Mouse (Mus musculus) gastrocnemius, adult 8-10 months (tissue): ENCODE data around the gene Ciart. TPM values are rescaled to one million over a fixed set of nuclear protein-coding genes. Genes with fewer than 3 reads are reported as not detected.
"Not testable (repeated sequence)": the region's sequence is repeated elsewhere in the genome, so short reads cannot be mapped to it uniquely, and the experiment has no call there.

Source experiments
- DNase-seq, 2 experiments: peaks; one replicate each; pipeline ENCODE4 v3.0.0; 2022; ENCODE audit warnings: low spot score in 2 of 2
- total RNA-seq, 4 experiments: library from RNA; stranded (reverse); gene quantifications; 2 replicates each; pipeline ENCODE4 v1.2.4; 2022

Gene Ciart
- total RNA-seq = 10 to 100 TPM in 3 of 4 experiments, 1 to 10 TPM in 1; 9.4 to 22.7 (median 15.7) TPM

DNA sequence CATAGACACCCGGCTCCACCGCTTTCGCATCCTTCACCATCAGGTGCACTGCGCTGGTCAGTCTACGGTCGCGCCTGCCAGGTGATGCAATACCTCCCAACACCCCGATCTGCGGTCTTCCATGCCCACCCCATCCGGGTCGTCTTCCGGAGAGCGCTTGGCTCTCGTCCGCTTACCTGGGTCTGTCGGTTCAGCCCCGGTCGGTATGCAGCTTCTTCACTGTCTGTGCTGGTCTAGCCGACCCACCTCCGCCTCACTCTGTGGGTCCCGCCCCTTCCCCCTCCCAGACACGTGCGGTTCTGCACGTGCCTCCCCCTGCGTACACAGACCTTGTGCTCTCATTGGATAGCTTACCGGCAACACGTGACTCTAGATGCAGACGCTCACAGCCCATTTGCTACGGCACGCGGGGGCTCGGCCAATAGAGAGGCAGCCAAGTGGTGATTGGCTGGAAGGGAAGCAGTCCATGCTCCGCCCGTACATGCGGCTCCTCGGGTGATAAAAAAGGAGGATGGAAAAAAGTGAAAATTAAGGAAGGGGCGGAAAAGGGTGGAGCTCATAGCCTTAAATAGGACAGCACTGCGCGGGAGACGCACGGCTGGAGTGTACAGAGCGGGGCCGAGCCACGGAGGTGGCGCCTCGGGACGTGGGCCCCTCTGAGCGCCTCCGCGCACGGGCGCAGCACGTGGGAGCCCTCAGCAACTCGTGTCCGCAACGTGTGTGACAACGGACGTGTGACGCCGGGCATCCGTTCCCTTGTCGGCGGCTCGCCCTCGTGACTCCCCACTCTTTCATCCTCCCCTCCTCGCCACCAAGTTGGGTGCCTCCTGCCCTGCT, at the start of gene Ciart:
Gene Ciart, minus strand, starts transcription at position 273 of the 837 bp plus-strand sequence.
- DNase-seq = peak; percentile 92 to 96

DNA sequence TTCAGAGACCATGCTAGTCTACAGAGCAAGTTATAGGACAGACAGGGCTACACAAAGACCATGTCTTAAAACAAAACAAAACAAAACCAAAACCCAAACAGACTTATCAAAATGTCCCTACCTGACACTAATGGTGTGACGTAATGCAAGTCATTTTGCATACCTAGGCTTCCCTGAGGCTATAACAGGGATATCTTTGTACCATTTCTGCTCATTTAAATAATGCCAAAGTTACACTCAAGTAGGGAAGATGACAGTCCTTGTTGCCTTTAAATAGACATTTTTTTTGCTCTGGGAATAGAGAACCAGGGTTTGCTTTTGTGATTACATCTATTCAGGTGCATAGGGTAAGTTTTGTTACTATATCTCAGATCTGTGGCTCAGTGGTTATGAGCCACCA, 49.4 kb upstream of the Ciart start:
- no peak for DNase-seq

DNA sequence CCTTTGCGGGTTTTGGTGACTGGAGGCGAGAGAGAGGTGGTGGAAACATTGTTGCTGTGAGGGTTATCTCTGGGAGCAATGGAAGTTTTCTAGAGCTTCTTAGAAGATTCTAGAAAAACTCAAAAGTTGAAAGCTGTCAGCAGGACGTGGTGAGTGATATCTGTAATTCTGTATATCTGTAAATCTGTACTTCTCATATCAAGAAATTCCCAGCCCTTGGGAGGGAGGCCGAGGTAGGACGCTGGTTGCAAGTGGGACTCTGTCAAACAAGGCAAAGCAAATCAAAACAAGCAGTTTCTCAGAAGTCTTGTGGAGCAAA, 48.4 kb upstream of the Ciart start:
- DNase-seq = no peak

DNA sequence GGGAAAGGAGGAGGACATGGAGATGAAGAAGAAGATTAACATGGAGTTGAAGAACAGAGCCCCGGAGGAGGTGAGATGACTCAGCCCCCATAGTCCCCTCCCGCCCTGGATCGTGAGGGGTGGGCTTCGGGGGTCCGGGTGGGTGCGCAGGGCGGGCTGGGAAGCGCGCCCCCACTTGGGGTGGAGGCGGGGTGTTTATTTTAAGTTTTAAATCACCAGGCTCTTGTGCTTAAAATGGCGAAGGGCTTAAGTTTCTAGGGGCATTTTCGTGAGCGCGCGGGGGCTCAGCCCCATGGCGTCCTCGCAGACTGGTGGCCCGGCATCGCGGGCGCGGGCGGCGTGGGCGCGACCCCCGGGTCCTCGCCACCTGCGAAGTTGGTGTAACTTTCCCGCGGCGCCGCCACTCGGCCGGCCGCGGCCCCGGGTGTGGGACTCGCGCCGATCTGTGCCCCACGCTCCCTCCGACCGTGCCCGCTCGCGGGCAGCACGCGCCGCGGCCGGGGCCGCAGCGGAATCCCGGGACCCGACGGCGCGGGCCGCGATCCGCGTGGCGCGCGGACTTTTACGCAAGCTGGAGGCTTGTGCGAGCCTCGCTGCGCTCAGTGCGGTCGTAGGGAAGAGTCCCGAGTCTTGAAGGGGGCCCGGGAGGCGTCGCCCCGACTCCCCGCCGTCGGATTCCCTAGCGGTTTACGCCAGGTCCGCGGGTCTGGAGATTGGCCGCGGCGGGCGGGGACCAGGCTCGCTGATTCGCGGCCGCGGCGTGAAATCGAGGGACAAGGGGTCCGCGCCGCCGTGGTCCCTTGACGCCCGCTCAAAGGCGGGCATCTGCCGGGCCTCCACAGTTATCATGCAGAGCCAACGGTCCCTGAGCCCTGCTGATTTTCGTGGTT, 47.8 kb upstream of the Ciart start:
- DNase-seq = peak; percentile 11 to 22

DNA sequence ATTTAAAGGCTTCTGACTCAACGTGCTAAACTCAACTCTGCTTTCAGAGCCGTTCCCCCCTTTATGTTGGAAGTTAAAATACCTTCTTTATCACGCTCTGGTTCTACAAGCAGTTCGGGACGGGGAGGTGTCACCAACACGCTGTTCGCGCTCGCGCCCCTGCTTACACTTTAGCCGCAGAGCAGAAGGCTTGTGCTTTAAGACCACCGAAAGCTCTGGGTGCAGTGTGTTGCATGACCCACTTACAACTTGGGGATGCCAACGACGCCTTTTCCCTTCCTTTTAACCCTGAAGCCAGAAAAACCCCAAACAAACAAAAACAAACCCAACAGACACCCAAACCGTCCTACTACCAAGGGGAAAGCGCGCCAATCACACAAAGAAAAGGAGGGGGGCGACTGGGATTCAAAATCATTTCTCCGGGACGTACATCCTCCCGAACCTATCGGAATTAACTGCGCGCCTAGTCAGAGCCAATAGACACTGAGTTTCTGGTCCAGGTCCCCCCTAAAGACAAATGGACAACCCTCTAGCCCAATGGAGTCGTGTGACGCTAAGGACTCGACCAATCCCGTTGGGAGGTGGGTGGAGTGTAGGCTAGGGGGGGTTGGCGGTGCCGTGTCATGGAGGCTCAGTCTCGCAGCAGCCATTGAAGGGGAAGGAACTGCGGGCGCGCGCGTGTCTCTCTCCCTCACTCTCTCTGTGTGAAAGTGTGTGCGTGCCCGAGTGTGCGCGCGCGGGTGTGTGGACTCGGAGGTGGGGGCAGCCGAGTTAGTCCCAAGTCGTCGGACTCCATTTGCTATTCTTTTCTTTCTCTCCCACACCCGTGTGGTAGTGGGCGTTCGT, 46.8 kb upstream of the Ciart start, which contains the start of gene Anp32e:
Gene Anp32e, plus strand, starts transcription at position 589 of the 846 bp plus-strand sequence.
- DNase-seq = peak; percentile 96

DNA sequence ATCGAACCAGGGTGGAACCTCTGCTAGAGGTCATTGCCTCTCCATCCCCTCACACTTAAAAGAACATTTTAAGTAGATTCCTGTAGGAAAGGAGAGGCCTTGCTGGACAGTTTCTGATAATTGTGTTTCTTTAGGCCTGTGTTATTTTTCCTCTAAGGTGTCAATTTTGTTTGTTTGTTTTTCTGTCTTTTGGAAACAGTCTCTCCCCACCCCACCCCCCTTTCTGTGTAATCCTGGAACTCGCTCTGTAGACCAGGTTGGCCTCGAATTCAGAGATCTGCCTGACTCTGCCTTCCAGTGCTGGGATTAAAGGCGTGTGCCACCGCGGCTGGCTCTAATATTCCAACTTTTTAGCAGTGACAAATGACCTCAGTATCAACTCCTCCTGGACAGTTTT, 46.2 kb upstream of the Ciart start:
- DNase-seq = no peak

DNA sequence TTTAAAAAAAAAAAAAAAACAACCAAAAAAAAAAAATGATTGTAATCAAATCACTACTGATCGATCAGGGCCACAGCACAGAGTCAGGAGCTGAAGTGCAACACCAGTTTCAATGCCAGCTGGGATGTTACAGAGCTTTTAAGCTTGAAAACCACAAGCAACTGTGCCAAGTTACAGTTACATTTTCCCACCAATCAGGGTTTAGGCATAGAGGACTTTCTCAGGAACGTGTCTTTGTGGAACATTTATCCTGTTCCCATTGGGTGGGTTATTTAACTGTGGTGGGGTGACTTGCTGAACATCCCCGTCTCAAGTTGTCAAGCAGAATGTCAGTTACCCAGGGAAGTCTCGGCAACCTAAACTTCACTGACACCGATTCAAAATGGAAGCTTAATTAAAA, 43.0 kb upstream of the Ciart start:
- DNase-seq = no peak

DNA sequence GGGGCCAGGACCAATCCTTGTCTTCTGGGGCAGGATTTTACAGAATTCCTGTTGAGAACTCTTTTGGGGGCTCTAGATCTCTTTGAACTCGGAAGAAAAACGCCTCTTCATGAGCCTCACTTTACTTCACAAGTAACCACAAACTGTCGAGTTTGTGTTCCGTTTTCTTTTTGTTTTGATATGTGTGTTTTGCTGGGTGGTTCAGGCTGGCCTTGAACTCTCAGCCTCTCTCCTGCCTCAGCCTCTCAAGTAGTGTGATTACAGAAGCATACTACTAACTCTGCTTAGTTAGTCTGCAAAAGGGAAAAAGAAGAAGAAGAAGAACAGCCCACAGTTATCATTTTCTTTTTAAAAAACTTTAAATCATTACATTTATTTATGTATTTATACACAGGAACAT, 42.1 kb upstream of the Ciart start:
- no peak for DNase-seq

DNA sequence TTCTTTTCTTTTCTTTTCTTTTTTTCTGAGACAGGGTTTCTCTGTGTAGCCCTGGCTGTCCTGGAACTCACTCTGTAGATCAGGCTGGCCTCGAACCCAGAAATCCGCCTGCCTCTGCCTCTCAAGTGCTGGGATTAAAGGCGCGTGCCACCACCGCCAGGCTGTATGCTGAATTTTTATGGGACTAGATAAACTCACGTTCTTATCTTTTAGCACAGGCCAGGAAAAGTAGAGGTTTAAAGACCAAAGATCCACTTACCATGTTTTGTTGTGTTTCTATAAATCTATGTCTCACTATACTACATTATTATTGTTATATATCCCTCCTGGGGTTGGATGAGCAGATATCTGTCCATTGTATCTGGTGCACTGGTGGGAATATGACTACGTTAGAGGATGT, 41.4 kb upstream of the Ciart start:
- not testable (repeated sequence) for DNase-seq

DNA sequence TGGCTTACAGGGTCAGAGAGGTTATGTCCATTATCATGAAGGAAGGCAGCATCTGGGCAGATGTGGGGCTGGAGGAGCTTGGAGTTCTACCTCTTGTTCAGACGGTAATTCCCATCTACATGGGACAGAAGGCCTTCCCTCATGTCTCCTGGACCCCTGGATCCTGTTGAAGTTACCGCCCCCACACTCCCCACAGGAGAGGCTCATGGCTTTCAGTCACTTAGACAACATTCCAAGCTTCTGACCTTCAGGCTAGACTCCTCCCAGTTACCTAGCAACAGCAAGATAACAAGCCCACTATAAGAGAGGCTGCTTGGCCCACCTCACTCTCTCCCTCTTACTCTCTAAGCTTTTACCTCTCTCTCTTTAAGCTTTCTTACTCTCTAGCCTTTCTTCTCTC, 38.5 kb upstream of the Ciart start:
- not testable (repeated sequence) for DNase-seq

DNA sequence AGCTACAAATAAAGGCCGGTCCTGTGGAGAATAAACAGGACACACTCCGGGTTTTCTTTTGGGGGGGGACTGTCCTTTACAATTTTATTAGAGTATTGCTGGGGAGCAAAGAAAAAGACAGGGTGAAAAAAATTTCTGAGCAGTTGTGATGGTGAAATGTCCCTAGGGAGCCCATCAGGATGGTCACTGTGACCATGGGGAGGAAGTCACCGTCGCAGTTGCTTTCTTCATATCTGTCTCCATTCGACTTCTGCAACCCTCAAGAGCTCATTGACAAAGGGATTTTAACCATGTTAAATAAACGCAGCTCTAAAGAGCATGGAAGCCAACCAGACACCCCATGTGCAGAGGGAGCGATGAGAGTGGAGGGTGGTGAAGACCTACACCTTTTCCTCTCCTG, 34.7 kb upstream of the Ciart start:
- DNase-seq = no peak

DNA sequence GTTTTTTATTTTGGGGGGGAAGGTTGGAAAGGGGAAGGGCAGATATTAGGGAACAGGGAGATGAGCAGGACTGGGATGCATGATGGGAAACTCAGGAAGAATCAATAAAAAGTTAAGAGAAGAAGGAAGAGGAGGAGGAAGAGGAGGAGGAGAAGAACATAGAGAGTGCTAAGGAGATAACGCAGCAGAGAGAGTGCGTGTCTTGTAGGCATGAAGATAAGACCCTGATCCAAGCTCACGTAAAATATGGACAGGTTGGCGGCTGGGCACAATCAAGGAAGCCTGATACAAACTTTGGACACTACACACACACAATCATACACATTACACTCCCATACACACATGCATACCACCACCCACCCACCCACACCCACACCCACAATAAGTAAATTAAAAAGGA, 32.7 kb upstream of the Ciart start:
- no peak for DNase-seq

DNA sequence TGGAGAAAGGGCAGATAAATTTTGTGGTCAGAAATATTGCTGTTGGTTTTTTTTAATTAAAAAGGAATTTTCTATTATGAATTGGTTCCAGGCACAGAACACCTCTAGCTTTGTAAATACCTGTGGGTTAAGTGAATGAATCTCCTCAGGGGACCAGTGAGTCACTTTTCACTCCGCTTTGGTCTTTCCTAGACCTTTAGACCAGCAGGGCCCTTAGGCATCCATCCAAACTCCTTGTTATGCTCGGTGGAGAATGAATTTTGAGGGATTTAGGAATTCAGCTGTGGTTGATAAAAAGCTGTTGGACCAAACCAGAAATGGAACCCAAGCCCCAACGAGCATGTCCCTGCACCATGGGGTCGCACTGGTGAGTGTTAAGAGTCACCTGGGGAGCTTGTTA, 25.6 kb upstream of the Ciart start:
- no peak for DNase-seq

DNA sequence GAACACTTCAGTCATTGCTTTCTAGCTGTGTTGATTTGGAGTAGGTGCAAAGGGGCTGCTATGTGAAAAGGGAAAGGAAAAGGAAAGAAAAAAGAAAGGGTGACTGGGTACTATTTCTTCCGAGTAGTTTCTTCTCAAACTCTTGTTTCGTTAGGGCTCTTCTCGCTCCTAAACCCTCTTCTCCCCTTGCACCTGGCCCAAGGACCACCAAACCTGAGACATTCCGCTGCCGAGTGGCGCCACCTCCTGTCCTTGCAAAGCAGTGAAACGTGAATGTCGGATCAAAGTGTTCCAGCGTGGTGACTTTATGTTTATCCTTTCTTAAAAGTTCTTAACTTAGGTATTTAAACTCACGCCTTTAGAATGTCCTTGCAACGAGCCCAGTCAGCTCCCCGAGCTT, 24.8 kb upstream of the Ciart start:
- DNase-seq = no peak

DNA sequence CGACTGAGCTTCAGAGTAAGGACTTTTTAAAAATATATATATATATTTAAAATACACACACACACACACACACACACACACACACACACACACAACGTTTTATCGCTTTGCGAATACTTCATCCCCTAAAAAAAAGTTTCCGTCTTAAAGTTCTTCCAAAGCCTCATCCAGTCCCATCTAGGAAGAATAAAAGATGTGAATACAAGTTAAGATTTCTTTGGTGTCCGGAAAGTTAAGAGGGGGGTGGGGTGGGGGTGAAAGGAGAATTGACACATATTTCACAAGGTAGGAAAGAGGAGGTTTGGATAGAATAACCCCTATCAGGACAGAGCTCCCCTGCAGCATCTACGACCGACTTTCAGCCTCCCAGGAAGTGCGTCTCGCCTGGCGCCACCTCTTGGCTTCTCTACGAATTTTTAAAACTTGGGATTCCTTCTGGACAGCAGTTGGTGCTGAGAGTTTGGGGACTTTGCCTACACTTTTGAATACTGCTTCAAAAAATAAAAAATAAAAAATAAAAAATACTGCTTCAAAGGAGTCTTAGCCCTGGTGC, 24.0 kb upstream of the Ciart start:
- no peak for DNase-seq

DNA sequence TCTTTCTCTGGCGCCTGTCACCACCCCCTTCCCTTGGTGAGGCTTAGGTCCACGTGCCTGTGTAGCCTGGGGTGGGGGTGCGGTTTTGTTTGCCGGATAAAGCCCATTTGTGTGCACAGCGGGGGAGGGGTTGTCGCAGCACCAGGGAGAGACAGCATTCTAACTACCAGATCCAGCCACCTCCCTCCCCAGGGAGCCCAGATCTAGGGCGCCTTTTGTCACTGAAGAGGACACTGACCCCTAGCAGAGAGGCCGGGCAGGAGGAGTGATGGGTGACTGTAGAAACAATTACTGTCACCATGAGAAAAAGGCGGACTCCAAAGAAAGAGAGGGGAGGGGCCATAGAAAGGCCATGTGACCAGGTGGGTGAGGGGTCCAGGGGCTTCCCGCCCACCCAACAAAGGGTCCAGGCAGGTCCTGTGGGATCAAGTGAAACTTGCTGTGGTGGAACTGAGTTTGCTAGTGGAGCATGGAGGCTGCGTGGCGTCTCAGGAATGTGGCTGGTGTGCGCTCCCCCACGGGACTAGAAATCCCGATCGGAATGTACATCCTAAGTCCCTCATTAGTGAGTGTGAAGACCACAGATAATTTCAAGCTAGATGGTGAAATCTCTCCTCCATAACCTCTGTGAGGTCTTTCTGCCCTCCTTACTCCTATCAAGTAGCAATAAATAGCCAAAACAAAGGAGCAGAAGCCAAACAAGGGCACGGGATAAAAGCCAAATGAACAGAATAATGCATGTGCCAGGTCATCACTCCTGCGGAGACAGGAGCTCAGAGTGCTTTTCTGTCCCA, 23.3 kb upstream of the Ciart start:
- DNase-seq = no peak

DNA sequence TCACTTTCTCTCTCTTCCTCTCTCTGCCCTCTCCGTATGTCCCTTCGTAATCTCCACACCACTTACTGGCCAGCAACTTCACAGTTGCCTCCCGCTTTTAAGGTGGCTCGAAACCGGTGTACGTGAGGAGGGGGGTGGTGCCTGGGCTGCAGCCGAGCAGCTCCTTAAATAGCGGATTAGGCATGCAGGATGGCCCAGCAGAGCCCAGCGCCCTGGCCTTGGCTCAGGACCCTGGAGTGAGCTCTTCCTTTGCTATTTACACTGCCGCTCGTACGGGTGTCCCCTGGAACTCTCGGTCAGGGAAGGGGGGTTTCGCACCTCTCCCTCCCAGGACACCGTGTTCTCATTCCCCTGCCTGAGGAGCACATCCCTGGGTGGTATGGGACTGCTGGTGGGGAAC, 22.5 kb upstream of the Ciart start, which contains the start of gene Car14:
Gene Car14, minus strand, starts transcription at position 124 of the 400 bp plus-strand sequence.
- peak; percentile 61 to 63 for DNase-seq

DNA sequence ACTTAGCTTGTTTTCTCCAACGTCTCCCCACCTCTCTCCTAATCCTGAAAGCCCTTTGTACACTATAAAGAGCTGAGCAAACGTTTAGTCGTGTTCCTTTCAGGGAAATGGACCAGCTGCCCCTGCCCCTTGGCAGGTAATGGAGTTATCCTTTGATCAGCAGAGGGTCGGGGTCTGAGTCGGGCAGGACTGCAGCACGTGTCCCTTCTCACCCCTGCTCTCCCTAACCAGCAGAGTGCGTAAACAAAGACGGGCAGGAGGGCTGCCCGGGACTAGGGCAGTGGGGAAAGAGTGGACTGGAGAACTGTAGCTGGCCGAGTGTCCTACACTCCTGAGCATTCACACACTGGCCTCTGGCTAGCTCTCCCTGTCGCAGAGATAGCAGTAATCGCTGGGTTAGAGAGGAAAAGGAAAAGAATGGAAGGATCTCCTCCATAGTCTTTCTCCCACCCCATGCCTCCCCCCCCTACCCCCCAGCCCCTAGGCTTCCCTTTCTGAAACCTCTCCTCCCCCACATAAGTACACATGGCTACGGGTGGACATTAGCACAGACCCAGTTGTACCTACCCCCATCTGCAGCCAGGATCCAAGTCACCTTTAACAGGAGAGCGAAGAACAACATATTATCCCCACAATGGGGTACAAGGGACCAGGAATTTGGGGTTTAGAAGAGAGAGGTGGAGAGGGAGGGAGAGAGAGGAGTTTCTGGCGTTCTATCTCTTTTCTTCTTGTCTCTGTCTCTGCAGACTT, 21.9 kb upstream of the Ciart start:
- DNase-seq = no peak

DNA sequence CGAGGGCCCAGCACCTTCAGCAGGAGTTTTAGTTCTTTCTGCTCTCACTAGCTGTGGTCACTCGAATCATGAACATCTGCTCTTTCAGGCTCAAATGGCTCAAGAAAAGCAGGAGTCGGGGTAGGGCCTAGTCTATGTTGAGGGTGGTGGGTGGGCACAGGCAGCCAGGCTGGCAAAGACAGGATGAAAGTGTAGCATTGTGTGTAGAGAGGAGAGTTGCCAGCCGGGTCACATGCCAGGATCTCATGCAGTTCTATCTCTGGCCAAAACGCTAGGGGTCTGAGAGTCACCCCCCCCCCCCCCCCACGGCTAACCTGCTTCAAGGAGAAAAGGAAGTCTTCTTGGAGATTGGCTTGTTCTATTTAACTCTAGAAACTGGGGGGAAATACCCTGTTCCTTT, 20.6 kb upstream of the Ciart start:
- no peak for DNase-seq

DNA sequence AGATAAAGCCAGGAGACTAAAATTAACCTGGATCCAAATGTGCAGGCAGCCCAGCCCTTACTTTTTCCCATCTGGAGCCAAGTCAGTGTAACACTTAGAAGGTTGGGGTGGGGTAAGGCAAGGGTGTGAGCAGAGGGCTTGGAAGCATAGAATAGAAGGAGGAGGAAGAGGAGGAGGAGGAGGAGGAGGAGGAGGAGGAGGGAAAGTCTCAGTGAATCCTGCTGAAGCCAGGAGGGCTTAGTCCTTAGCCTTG, 20.2 kb upstream of the Ciart start:
- DNase-seq = no peak
